Mouse (Mus musculus): ENCODE measurements around the gene Tnni1.

DNA sequence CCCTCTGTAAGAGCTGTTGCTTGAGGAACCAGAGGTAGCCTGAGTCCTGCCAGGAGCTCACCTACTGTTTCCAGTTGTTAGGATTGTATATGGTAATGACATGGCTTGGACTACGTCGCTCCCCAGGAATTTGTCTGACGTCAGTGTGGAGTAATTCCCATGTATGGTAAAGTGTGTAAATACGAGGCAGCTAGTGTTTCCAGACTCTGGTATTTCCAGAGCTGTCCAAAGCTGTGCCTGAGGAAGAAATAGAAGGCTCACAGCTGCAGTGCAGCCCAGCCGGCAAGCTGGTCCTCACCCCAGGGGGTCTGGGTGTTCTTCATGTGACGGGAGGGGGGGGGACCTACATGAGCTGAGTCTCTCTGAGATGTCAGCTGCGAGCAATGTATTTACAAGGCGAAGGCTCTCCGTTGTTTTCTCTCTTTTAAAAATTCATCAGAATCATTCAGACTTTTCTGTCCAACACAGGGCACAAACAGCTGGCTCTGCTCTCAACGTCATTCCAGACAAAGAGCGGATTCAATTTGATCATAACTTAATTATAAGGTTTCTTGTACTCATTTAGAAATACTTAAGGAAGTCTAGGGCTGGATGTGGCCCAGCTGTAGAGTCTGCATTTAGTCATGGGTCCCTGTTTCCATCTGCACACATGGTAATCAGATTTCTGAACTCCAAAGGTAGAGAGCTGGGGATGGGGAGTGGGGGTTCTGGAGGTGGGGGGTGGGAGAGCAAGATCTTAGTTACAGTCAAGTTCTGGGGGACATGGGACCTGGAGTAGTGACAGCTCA lies 47.1 kb upstream of the Tnni1 start:
- TF ChIP-seq EP300 (IDR thresholded peaks at IDR 0.05; ENCODE audit: low read depth), result peak; percentile 79; the same call in 1 of the 2 replicates
- TF ChIP-seq CTCF (IDR thresholded peaks at IDR 0.05; ENCODE audit: low read depth), result no peak

All from heart, postnatal 0 days (tissue).